Mouse (Mus musculus) neural tube, embryonic 12.5 days (tissue): Measurements from ENCODE around the gene Elp1. TPM values are rescaled to one million over a fixed set of nuclear protein-coding genes. Genes with fewer than 3 reads are reported as not detected.
A peak's percentile ranks its signal among the peaks of the same experiment; 100 is the strongest.

ENCODE experiments used
- ATAC-seq: fragments of 200-750 bp; cut with Nextera tagmentation; 2 replicates; pipeline ENCODE4 v1.8.0; 2017; ENCODE audit warnings: low read depth, mild to moderate bottlenecking, moderate TSS enrichment, moderate library complexity; ENCODE audit not compliant: low FRiP score
- H3K27ac ChIP-seq: fragments of 300-500 bp; sonication (generic); 2 replicates; pipeline ENCODE4 v1.5.1; 2016
- H3K27me3 ChIP-seq: fragments of 300-500 bp; sonication (generic); replicated peaks from 2 replicates; pipeline ENCODE4 v1.6.1; 2016; ENCODE audit warnings: mild to moderate bottlenecking
- H3K36me3 ChIP-seq: fragments of 300-500 bp; sonication (generic); 2 replicates; pipeline ENCODE4 v1.6.1; 2016; ENCODE audit warnings: mild to moderate bottlenecking
- H3K4me1 ChIP-seq: fragments of 300-500 bp; sonication (generic); 2 replicates; pipeline ENCODE4 v1.6.1; 2016
- H3K4me2 ChIP-seq: fragments of 300-500 bp; sonication (generic); replicated peaks from 2 replicates; pipeline ENCODE4 v1.6.1; 2016; ENCODE audit warnings: mild to moderate bottlenecking
- H3K4me3 ChIP-seq: fragments of 300-500 bp; sonication (generic); 2 replicates; pipeline ENCODE4 v1.5.1; 2016
- H3K9ac ChIP-seq: fragments of 300-500 bp; sonication (generic); 2 replicates; pipeline ENCODE4 v1.6.1; 2016; ENCODE audit warnings: mild to moderate bottlenecking
- H3K9me3 ChIP-seq: fragments of 300-500 bp; sonication (generic); 2 replicates; pipeline ENCODE4 v1.6.1; 2016; ENCODE audit warnings: mild to moderate bottlenecking
- WGBS: fragments of 180-500 bp; shearing (Covaris S2); methylation state at CpG from one replicate; pipeline ENCODE4 v1.1.7; 2016; 5-methylcytosine and 5-hydroxymethylcytosine counted together
- polyA plus RNA-seq: library from polyadenylated mRNA; unstranded; fragments of >200 nt; fragmentation: Nextera tagmentation; extraction: Ambion mirVana; gene quantifications from 2 replicates; pipeline ENCODE4 v1.2.1, GENCODE M21; 2016

The Elp1 gene
- polyA plus RNA-seq, 1 experiment from 2014 or later: 77.4 TPM

DNA sequence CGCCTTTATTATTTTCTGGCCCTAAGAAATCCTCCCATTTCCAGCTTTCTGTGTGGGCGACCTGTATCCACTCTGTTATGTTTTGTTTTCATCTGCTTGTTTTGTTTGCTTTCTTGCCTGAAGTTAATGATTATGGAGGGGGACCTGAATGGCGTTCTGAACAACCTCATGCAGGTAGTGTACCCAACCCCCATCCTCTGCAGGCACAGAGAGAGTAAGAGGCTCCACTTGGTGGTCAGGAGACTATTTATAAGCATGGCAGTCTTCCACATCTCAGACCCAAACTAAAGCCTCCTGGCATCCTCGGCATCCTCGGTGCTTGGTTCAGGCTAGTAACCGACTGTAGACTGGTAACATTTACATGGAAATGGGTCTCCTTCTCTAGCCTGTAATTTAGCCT lies 79.8 kb downstream of the Elp1 start:
- 54% methylated on average over 6 of the region's 6 CpGs for WGBS
- no peak for ATAC-seq
- Histone ChIP-seq H3K4me2 (no peak overlapping the region), H3K9ac (no peak overlapping the region), H3K9me3 (0 out of 2 replicates have a peak, but pooled peaks cover under 1% of the 10 kb centered on the region), H3K27ac (no peak overlapping the region), H3K4me1 (no peaks in the 10 kb centered on the region), H3K36me3 (no peaks in the 10 kb centered on the region), H3K4me3 (no peak overlapping the region), H3K27me3 (no peaks in the 10 kb centered on the region)

DNA sequence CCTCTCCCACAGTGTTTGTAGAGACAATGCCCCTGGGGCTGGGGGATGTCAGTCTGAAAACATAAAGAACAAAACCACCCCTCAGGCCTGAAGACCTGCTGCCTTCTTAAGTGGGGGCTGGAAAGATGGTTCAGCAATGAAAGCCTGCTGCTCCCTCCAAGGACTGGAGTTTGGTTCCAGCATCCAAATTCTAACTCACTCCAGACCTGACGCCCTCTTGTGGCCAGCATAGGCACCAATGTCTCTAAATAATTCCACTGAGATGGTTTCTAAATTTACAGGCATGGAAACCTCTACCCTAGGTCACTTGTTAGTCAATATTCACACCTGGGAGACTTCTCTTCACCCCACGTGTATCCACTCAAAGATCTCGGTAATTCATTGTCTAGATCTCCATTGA lies 80.7 kb downstream of the Elp1 start:
- H3K36me3 ChIP-seq: no peaks in the 10 kb centered on the region
- no peaks in the 10 kb centered on the region for H3K27me3 ChIP-seq
- no peaks in the 10 kb centered on the region for H3K4me1 ChIP-seq
- H3K27ac ChIP-seq: no peak overlapping the region
- no peak overlapping the region for H3K4me2 ChIP-seq
- H3K4me3 ChIP-seq: no peak overlapping the region
- H3K9ac ChIP-seq: no peak overlapping the region
- no peaks in the 10 kb centered on the region for H3K9me3 ChIP-seq
- no peak for ATAC-seq
- 33% methylated on average over 3 of the region's 3 CpGs for WGBS

DNA sequence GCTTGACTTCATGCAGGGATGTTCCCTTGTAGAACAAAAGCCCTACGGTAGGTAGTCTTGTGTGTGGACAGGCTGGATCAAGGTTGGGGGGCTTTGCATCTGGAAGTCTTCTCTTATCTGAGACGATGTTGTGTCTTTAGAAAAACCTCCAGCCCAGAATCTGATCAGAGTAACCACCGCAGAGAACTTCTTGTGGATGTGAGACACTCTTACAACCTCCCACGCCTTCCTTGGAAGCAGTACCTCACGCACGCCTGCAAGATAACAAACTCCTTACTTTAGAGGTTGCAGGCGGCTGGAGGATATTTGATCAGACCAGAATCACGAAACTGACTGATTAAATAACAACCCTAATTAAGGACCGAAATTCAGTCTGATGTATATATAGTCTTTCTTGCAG lies 81.7 kb downstream of the Elp1 start:
- ATAC-seq: no peak
- no peak overlapping the region for H3K27ac ChIP-seq
- H3K4me2 ChIP-seq: no peak overlapping the region
- no peaks in the 10 kb centered on the region for H3K36me3 ChIP-seq
- H3K4me1 ChIP-seq: no peaks in the 10 kb centered on the region
- 91% methylated on average over 9 of the region's 9 CpGs for whole genome bisulfite sequencing
- H3K27me3 ChIP-seq: no peaks in the 10 kb centered on the region
- H3K9ac ChIP-seq: no peak overlapping the region
- no peaks in the 10 kb centered on the region for H3K9me3 ChIP-seq
- no peak overlapping the region for H3K4me3 ChIP-seq

DNA sequence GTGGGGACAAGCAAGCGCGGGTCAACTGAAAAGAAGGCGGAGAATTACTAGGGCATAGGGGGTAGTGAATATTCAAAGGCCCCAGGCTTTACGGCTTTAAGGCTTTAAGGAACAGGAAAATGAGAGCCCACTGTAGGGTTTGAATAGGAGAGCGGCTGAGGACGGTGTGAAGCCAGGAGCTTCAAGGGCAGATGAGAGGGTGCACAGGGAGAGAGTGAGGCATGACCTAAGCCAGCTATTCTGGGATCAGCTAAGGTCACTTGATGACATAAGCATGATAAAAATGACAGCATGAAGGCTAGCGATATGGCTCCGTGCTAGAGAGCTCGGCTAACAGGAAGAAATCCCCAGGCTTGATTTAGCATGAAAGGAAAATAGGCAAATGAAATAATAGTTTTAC lies 82.7 kb downstream of the Elp1 start:
- 59% methylated on average over 9 of the region's 9 CpGs for WGBS
- H3K9ac ChIP-seq: no peak overlapping the region
- ATAC-seq: no peak
- H3K27ac ChIP-seq: no peak overlapping the region
- H3K36me3 ChIP-seq: no peaks in the 10 kb centered on the region
- no peak overlapping the region for H3K4me2 ChIP-seq
- H3K27me3 ChIP-seq: no peaks in the 10 kb centered on the region
- H3K4me3 ChIP-seq: no peak overlapping the region
- H3K4me1 ChIP-seq: no peaks in the 10 kb centered on the region
- no peaks in the 10 kb centered on the region for H3K9me3 ChIP-seq

- 69% methylated on average over 12 of the region's 12 CpGs for WGBS
- no peak for ATAC-seq
- no peaks in the 10 kb centered on the region for H3K9me3 ChIP-seq
- H3K4me1 ChIP-seq: no peaks in the 10 kb centered on the region
- no peaks in the 10 kb centered on the region for H3K36me3 ChIP-seq
- no peak overlapping the region for H3K27ac ChIP-seq
- no peaks in the 10 kb centered on the region for H3K27me3 ChIP-seq
- H3K4me3 ChIP-seq: no peak overlapping the region
- H3K4me2 ChIP-seq: no peak overlapping the region
- no peak overlapping the region for H3K9ac ChIP-seq
Measured at GRCm38 (mm10) chr4:56718573-56719442, 83.3 kb downstream of the Elp1 start.

DNA sequence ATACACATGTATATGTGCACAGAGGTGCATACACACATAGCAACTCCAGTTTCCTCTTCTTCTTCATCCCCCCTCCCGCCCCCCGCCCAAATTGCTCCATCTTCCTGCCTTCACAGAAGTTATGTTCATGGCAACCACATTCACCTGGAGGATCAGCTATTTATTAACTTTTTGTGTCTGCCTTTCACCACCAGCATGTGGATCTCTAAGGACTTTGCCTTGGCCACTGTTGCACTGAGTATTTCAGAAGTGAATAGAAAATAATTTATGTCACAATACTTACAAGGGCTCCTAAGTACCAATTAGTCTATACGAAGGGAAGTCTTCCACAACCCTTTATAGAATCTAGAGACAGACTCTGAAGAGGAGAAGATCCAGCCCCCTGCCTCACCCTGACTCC lies 84.2 kb downstream of the Elp1 start:
- Histone ChIP-seq H3K4me2 (no peak overlapping the region), H3K36me3 (no peaks in the 10 kb centered on the region), H3K27ac (no peak overlapping the region), H3K9me3 (no peaks in the 10 kb centered on the region), H3K4me1 (no peaks in the 10 kb centered on the region), H3K4me3 (no peak overlapping the region), H3K9ac (no peak overlapping the region), H3K27me3 (no peaks in the 10 kb centered on the region)
- no peak for ATAC-seq
- 88% methylated on average over 3 of the region's 3 CpGs for WGBS

- Histone ChIP-seq H3K27ac (no peak overlapping the region), H3K4me3 (no peak overlapping the region), H3K4me2 (no peak overlapping the region), H3K27me3 (no peaks in the 10 kb centered on the region), H3K36me3 (no peaks in the 10 kb centered on the region), H3K9me3 (no peaks in the 10 kb centered on the region), H3K9ac (no peak overlapping the region), H3K4me1 (no peaks in the 10 kb centered on the region)
- ATAC-seq: no peak
- 63% methylated on average over 5 of the region's 5 CpGs for WGBS
Measured at GRCm38 (mm10) chr4:56716801-56717200, 85.3 kb downstream of the Elp1 start.

- Histone ChIP-seq H3K27me3 (no peaks in the 10 kb centered on the region), H3K4me1 (no peaks in the 10 kb centered on the region), H3K27ac (no peak overlapping the region), H3K36me3 (no peaks in the 10 kb centered on the region), H3K4me3 (no peak overlapping the region), H3K9ac (no peak overlapping the region), H3K4me2 (no peak overlapping the region), H3K9me3 (no peaks in the 10 kb centered on the region)
- ATAC-seq: no peak
- 88% methylated on average over 3 of the region's 3 CpGs for WGBS
Measured at GRCm38 (mm10) chr4:56713155-56713554, 89.0 kb downstream of the Elp1 start.

DNA sequence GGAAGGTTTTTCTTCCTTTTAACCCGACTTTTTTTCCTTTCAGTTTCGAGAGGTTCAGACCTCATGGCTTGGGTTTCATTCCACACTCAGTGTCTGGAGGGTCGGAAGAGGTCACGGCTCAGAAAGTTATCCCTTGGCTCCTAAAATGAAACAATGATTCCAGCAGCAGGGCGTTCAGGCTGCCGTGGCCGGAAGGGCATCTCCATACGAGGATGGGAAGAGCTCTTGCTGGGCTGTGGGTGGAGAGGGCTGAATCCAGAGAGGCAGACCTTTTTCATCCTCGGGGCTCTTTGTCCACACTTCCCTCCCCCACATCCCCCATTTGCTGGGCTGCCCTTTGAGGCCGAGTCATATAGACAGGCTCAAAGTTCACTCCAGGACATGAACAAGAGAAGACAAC lies 99.9 kb downstream of the Elp1 start:
- no peak for ATAC-seq
- no peaks in the 10 kb centered on the region for H3K4me1 ChIP-seq
- WGBS: 7% methylated on average over 10 of the region's 10 CpGs
- no peak overlapping the region for H3K27ac ChIP-seq
- no peaks in the 10 kb centered on the region for H3K9me3 ChIP-seq
- H3K27me3 ChIP-seq: no peaks in the 10 kb centered on the region
- H3K9ac ChIP-seq: no peak overlapping the region
- H3K36me3 ChIP-seq: no peaks in the 10 kb centered on the region
- H3K4me2 ChIP-seq: peak overlapping the region; percentile 23; the same call in 1 of the 2 replicates
- H3K4me3 ChIP-seq: no peak overlapping the region

Other genes starting within 250 kb of the Elp1 start
- not detected in 2 replicates for gene Gm26657, start 62.3 kb downstream of the Elp1 start, polyA plus RNA-seq
- not detected in 2 replicates for gene Actl7b, start 60.9 kb downstream of the Elp1 start, polyA plus RNA-seq
- not detected in 2 replicates for gene Actl7a, start 58.9 kb downstream of the Elp1 start, polyA plus RNA-seq
- 19.4 and 21.2 TPM in 2 replicates for gene Fam206a, start within 50 bp of the Elp1 start, polyA plus RNA-seq
- 19.7 and 23.0 TPM in 2 replicates for gene Ctnnal1, start 62.9 kb upstream of the Elp1 start, polyA plus RNA-seq
- gene Tmem245, start 145.1 kb upstream of the Elp1 start, polyA plus RNA-seq: 11.1 and 11.2 TPM in 2 replicates
- 10.6 and 11.9 TPM in 2 replicates for gene Frrs1l, start 188.1 kb upstream of the Elp1 start, polyA plus RNA-seq